Mouse (Mus musculus) embryonic fibroblast, embryonic 13.5 days (primary cell): ENCODE results near the gene Dctn1. TPM values are rescaled to one million over a fixed set of nuclear protein-coding genes. Genes with fewer than 3 reads are reported as not detected.

ENCODE experiments used
- H3K27ac ChIP-seq: 2 replicates; pipeline ENCODE4 v1.5.1; 2012; ENCODE audit warnings: low read length, control low read depth, inconsistent platforms; ENCODE audit not compliant: insufficient read depth
- H3K4me1 ChIP-seq: 2 replicates; pipeline ENCODE4 v1.6.1; 2011; ENCODE audit warnings: low read length; ENCODE audit not compliant: control insufficient read depth, insufficient read depth
- H3K4me3 ChIP-seq: 2 replicates; pipeline ENCODE4 v1.5.1; 2011; ENCODE audit warnings: mild to moderate bottlenecking, control low read depth, low read length; ENCODE audit not compliant: insufficient read depth
- CTCF ChIP-seq: IDR thresholded peaks from 2 replicates; pipeline ENCODE4 v1.5.1; 2011; ENCODE audit warnings: mild to moderate bottlenecking, control low read depth, low read length, moderate library complexity, borderline replicate concordance; ENCODE audit not compliant: insufficient read depth
- POLR2A ChIP-seq: IDR thresholded peaks from 2 replicates; pipeline ENCODE4 v1.6.1; 2011; ENCODE audit warnings: low read depth, mild to moderate bottlenecking, control low read depth, low read length, moderate library complexity
- polyA plus RNA-seq: library from polyadenylated mRNA; stranded (reverse); fragments of >200 nt; gene quantifications from 2 replicates; pipeline ENCODE4 v1.2.4, GENCODE M21; 2011; ENCODE audit warnings: low read depth; ENCODE audit not compliant: missing spikeins, insufficient read length

Dctn1 gene
- polyA plus RNA-seq, 1 experiment, result 92.5 TPM

DNA sequence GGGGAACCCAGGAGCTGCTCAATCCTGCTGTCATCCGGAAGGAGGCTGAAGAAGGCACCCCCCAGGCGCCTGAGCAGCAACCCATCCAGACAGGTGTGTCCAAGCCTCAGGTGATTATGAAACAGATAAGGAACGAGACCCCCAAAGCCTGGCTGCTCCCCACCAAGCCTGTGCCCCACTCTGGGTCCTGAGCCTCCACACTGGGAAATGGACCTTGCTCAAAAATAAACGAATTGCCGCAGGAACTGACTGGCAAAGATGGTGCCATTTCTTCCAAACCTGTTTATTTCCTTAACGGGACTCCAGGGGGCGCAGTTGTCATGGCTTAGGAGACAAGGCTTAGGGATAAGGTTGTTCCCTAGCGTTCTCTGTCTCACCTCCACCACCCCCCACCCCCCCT, 3.0 kb upstream of the Dctn1 start:
- TF ChIP-seq CTCF (peak; percentile 34; the same call in 1 of the 2 replicates), POLR2A (no peak)
- H3K27ac ChIP-seq, result no peak overlapping the region
- no peaks in the 10 kb centered on the region; the same call in 1 of the 2 replicates for H3K4me1 ChIP-seq
- H3K4me3 ChIP-seq, result peak overlapping the region; percentile 19; the same call in 1 of the 2 replicates

GRCm38 (mm10) chr6:83165026-83165606, 604 bp upstream of the Dctn1 start:
- TF ChIP-seq POLR2A (peak; percentile 55), CTCF (no peak)
- peak overlapping the region; percentile 42 for H3K4me3 ChIP-seq
- H3K27ac ChIP-seq, result peak overlapping the region; percentile 67
- peaks cover 3% of the 10 kb centered on the region for H3K4me1 ChIP-seq

GRCm38 (mm10) chr6:83166243-83166630, 517 bp downstream of the Dctn1 start:
- Histone ChIP-seq H3K4me3 (peak overlapping the region; percentile 99), H3K27ac (no peak overlapping the region), H3K4me1 (peaks cover 3% of the 10 kb centered on the region)
- no peak for TF ChIP-seq CTCF
- TF ChIP-seq POLR2A, result no peak

DNA sequence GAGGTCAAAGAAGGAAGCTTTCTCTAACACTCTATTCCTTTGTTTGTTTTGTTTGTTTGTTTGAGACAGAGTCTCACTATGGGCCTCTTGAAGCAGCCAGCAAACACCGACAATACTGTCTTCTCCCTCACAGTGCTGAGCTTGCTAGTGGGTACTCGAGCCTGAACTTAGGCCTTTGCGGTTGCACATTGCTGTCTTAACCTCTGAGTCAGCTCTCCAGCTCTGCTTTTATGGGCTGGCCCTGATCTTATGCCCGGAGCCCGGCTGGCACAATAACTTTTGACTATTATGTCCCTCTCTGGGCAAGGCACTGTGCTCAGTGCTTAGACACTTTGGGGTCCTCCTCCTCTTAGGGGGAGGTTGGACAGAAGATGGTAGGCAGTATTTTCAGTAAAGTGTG, 4.2 kb downstream of the Dctn1 start:
- TF ChIP-seq CTCF (no peak), POLR2A (no peak)
- Histone ChIP-seq H3K4me3 (no peak overlapping the region), H3K27ac (no peak overlapping the region), H3K4me1 (peaks cover 3% of the 10 kb centered on the region; the same call in 1 of the 2 replicates)

DNA sequence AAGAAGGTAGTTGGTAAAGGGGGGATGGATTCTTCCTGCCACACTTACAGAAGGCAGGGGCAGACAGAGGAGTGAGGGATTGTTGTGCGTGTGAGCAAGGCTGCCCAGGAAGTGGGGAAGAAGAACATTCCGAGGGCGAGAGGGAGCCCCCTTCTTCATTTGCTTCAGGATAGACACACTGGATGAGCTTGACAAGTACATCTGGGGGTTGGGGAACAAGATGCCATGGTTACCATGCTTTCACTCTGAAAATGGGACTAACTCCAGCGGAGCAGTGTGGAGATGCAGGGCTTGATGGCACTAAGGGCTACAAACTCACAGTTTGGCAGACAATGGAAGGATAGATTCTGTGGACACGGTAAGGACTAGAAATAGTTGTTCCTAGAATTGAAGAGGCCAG, 5.3 kb downstream of the Dctn1 start:
- Histone ChIP-seq H3K4me1 (peaks cover 3% of the 10 kb centered on the region; the same call in 1 of the 2 replicates), H3K27ac (no peak overlapping the region), H3K4me3 (no peak overlapping the region)
- no peak for TF ChIP-seq CTCF

DNA sequence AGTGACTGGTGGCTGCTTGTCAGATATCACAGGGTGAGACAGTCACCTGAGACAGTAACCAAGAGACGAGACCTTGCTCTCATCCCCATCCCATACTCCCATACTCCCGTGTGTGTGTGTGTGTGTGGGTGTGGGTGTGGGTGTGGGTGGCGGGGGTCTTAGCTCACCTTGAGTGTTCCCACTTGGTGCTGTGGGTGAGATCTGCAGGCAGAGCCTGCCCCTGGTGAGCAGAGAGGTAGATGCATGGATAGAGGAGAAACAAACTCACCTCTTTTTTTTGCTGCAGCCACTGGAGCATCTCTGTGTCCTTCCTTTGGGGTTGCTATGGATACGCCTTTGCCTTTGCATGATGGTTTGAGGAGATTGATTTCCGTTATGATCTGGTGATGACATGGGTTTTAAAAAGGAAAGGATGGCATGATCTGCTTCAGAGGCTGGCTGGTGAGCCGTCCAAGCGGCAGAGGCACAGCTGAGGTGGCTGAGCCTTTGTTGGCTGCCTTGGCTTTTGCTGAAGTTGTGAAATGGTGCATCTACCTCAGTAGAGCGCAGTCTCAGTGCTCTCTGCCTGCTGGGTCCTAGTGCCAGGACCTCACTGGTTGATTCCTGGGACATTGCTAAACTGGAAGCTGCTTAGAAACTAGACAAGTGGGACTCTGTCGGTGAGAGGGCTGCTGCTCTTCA, 6.7 kb downstream of the Dctn1 start:
- Histone ChIP-seq H3K27ac (no peak overlapping the region), H3K4me3 (no peak overlapping the region), H3K4me1 (peaks cover 3% of the 10 kb centered on the region; the same call in 1 of the 2 replicates)
- no peak for TF ChIP-seq CTCF
- TF ChIP-seq POLR2A, result no peak

DNA sequence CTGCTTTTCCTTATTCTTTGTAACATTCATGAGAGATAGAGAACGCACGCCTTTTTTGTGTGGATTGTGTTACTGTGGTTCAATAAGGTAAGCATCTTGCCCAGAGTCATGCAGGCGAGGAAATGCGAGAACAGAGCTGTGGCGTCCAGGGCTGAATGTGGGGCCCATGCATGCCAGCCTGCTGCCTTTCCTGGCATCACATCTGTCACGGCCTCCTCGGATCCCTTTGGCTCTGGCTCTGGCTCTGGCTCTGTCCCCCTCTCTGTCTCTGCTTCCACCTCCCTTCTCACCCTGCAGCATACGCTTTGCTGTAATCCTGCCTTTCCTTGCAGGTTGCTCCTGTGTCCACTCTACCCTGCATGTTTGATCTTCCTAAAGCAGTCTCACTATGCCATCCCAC, 10.3 kb downstream of the Dctn1 start:
- TF ChIP-seq POLR2A (no peak), CTCF (no peak)

GRCm38 (mm10) chr6:83179390-83180117, 13.8 kb downstream of the Dctn1 start:
- TF ChIP-seq POLR2A (no peak), CTCF (no peak)
- H3K4me3 ChIP-seq, result no peak overlapping the region
- no peaks in the 10 kb centered on the region for H3K4me1 ChIP-seq
- no peak overlapping the region for H3K27ac ChIP-seq

More for the DNA sequence above, 10.3 kb downstream of the Dctn1 start:
- Histone ChIP-seq H3K4me1 (no peaks in the 10 kb centered on the region), H3K27ac (no peak overlapping the region), H3K4me3 (no peak overlapping the region)

- Histone ChIP-seq H3K4me3 (no peak overlapping the region), H3K4me1 (no peaks in the 10 kb centered on the region; the same call in 1 of the 2 replicates), H3K27ac (no peak overlapping the region)
- no peak for TF ChIP-seq POLR2A
Measured at GRCm38 (mm10) chr6:83180605-83181004, 14.9 kb downstream of the Dctn1 start.

- Histone ChIP-seq H3K4me3 (no peak overlapping the region), H3K27ac (no peak overlapping the region), H3K4me1 (no peaks in the 10 kb centered on the region; the same call in 1 of the 2 replicates)
- TF ChIP-seq CTCF (peak; percentile 40; the same call in 1 of the 2 replicates), POLR2A (no peak)
Measured at GRCm38 (mm10) chr6:83184858-83185435, 19.2 kb downstream of the Dctn1 start.
